Mouse (Mus musculus): ENCODE results near the gene Grin1. TPM values are rescaled to one million over a fixed set of nuclear protein-coding genes. Genes with fewer than 3 reads are reported as not detected.

Grin1 gene
- polyA plus RNA-seq, 1 experiment, result not detected

- Histone ChIP-seq H3K4me1 (ENCODE audit: control insufficient read depth) (peaks cover 22% of the 10 kb centered on the region), H3K4me3 (replicated peaks) (no peak overlapping the region), H3K36me3 (ENCODE audit: control insufficient read depth) (peaks cover 11% of the 10 kb centered on the region), H3K27me3 (ENCODE audit: control insufficient read depth) (peaks cover 74% of the 10 kb centered on the region), H3K9me3 (ENCODE audit: control insufficient read depth, low read length) (peaks cover 3% of the 10 kb centered on the region; the same call in 1 of the 2 replicates)
- TF ChIP-seq GATA1 (IDR thresholded peaks at IDR 0.05; ENCODE audit: low read length), result no peak
- no peak for TF ChIP-seq TAL1 (IDR thresholded peaks at IDR 0.05; ENCODE audit: low read length)
These were observed 28.7 kb downstream of the Grin1 start for GRCm38 (mm10) chr2:25290101-25290815.

GRCm38 (mm10) chr2:25289651-25290050 lies 29.3 kb downstream of the Grin1 start, which contains the start of gene Lrrc26:
Gene Lrrc26 (plus strand): TSS chr2:25289915.
- Histone ChIP-seq H3K9me3 (ENCODE audit: control insufficient read depth, low read length) (peaks cover 3% of the 10 kb centered on the region; the same call in 1 of the 2 replicates), H3K27me3 (ENCODE audit: control insufficient read depth) (peaks cover 68% of the 10 kb centered on the region), H3K4me1 (ENCODE audit: control insufficient read depth) (peaks cover 22% of the 10 kb centered on the region), H3K36me3 (ENCODE audit: control insufficient read depth) (peaks cover 17% of the 10 kb centered on the region), H3K4me3 (replicated peaks) (no peak within 1 kb of the TSS)
- TF ChIP-seq GATA1 (IDR thresholded peaks at IDR 0.05; ENCODE audit: low read length) (no peak), TAL1 (IDR thresholded peaks at IDR 0.05; ENCODE audit: low read length) (no peak)

DNA sequence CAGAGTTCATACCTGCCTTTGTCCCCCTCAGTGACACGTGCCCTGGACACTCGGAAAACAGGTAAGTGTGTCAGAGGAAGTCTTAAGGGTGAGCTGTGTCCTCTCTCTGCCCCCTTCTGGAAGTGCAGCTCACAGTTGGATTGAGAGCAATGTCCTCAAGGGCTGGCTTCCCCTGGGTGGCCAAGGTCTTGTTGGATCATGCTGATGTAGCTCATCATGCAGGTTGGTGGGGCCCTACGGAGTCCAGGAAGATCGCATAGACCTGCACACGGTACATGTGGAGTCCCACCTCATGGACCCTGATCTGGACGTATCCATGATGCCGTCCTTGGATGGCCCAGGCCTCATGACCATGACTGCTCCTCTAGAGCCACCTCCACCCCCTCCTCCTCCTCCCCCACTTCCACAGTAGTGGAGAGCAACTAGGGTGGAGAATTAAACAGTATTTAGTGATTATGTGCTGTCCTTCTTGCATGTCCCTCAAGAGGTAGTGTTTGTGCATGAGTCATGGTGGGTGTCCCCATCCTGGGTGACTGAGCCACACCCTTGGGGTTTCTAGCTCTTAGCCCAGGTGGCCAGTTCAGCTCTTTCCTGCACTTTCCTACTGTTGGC lies 30.1 kb downstream of the Grin1 start:
- H3K27me3 ChIP-seq (ENCODE audit: control insufficient read depth), result peaks cover 60% of the 10 kb centered on the region
- no peak for TF ChIP-seq TAL1 (IDR thresholded peaks at IDR 0.05; ENCODE audit: low read length)
- TF ChIP-seq GATA1 (IDR thresholded peaks at IDR 0.05; ENCODE audit: low read length), result no peak
- no peak overlapping the region for H3K4me3 ChIP-seq (replicated peaks)
- peaks cover 26% of the 10 kb centered on the region for H3K36me3 ChIP-seq (ENCODE audit: control insufficient read depth)
- H3K4me1 ChIP-seq (ENCODE audit: control insufficient read depth), result peaks cover 22% of the 10 kb centered on the region
- peaks cover 3% of the 10 kb centered on the region; the same call in 1 of the 2 replicates for H3K9me3 ChIP-seq (ENCODE audit: control insufficient read depth, low read length)

- Histone ChIP-seq H3K27me3 (ENCODE audit: control insufficient read depth) (peaks cover 53% of the 10 kb centered on the region), H3K9me3 (ENCODE audit: control insufficient read depth, low read length) (peaks cover 3% of the 10 kb centered on the region; the same call in 1 of the 2 replicates), H3K4me1 (ENCODE audit: control insufficient read depth) (peaks cover 22% of the 10 kb centered on the region), H3K4me3 (replicated peaks) (no peak within 1 kb of the TSS), H3K36me3 (ENCODE audit: control insufficient read depth) (peaks cover 32% of the 10 kb centered on the region)
- no peak for TF ChIP-seq TAL1 (IDR thresholded peaks at IDR 0.05; ENCODE audit: low read length)
These were observed 30.9 kb downstream of the Grin1 start, which contains the start of gene Tmem210 for GRCm38 (mm10) chr2:25287927-25288649. Gene Tmem210 (plus strand): TSS chr2:25288145.

DNA sequence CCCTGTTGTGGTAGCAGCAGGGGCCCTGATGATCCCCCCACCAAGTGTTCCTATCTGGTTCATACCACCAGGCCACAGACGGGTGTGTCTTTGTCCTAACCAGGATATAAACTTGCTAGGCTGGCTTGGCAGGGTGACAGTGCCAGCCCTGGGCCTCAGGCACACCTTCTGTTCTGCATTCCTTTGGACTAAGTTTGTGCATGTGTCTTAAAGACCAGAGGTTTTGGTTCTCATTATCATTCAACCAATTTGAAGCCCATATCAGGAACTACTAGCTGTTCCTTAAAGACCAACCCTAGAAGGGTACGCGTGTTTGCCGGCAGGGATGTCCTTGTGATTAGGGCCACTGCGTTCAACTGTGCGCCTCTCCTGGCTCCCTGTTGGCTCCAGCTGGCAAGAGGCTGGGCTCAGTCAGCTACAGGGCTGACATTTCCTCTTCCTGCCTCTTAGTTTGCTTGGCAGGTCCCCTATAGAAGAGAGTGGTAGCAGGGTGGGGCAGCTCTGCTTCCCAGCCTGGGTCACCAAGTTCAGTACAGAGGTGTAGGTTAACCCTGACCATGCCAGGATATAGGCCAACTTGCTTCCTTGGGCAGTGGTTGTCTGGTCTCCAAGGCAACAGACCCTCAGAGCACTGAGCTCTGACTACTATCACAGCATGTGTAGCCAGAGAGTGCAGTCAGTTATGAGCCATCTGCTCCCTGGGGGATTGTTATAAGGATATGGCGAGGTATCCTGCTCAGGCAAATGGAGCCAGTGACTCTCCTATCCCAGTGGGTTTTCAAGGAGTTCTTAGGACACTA lies 31.9 kb downstream of the Grin1 start:
- Histone ChIP-seq H3K9me3 (ENCODE audit: control insufficient read depth, low read length) (peaks cover 3% of the 10 kb centered on the region; the same call in 1 of the 2 replicates), H3K27me3 (ENCODE audit: control insufficient read depth) (peaks cover 42% of the 10 kb centered on the region), H3K4me1 (ENCODE audit: control insufficient read depth) (peaks cover 21% of the 10 kb centered on the region), H3K4me3 (replicated peaks) (no peak overlapping the region), H3K36me3 (ENCODE audit: control insufficient read depth) (peaks cover 43% of the 10 kb centered on the region)
- TF ChIP-seq GATA1 (IDR thresholded peaks at IDR 0.05; ENCODE audit: low read length) (no peak), TAL1 (IDR thresholded peaks at IDR 0.05; ENCODE audit: low read length) (no peak)

DNA sequence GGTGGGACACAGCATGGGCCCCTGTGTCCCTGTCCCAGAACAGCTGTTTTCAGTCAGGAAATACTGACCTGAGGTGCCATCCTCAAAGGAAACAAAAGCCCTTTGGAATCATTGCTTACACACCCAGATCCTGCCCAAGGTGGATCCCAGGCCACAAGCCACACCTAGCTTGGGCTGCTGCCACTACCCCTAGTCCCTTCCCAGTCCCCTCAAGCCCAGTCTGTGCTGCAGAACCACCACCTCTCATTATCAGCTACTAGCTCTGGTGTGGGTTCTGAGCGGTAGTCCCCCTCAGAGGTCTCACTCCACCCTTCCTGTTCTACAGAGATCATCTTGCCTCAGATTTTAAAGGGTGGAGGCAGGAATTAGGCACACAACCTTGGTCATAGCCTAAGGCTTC lies 32.7 kb downstream of the Grin1 start:
- Histone ChIP-seq H3K4me3 (replicated peaks) (no peak overlapping the region), H3K9me3 (ENCODE audit: control insufficient read depth, low read length) (peaks cover 3% of the 10 kb centered on the region; the same call in 1 of the 2 replicates), H3K4me1 (ENCODE audit: control insufficient read depth) (peaks cover 19% of the 10 kb centered on the region), H3K27me3 (ENCODE audit: control insufficient read depth) (peaks cover 35% of the 10 kb centered on the region), H3K36me3 (ENCODE audit: control insufficient read depth) (peaks cover 47% of the 10 kb centered on the region)
- no peak for TF ChIP-seq TAL1 (IDR thresholded peaks at IDR 0.05; ENCODE audit: low read length)
- no peak for TF ChIP-seq GATA1 (IDR thresholded peaks at IDR 0.05; ENCODE audit: low read length)

GRCm38 (mm10) chr2:25285551-25285950 lies 33.4 kb downstream of the Grin1 start:
- H3K4me1 ChIP-seq (ENCODE audit: control insufficient read depth), result peaks cover 19% of the 10 kb centered on the region
- no peak for TF ChIP-seq TAL1 (IDR thresholded peaks at IDR 0.05; ENCODE audit: low read length)
- H3K9me3 ChIP-seq (ENCODE audit: control insufficient read depth, low read length), result peaks cover 2% of the 10 kb centered on the region; the same call in 1 of the 2 replicates
- H3K4me3 ChIP-seq (replicated peaks), result no peak overlapping the region
- H3K36me3 ChIP-seq (ENCODE audit: control insufficient read depth), result peaks cover 55% of the 10 kb centered on the region
- H3K27me3 ChIP-seq (ENCODE audit: control insufficient read depth), result peaks cover 27% of the 10 kb centered on the region

All from erythroblast, embryonic 14.5 days (primary cell).